Mouse (Mus musculus) stomach, postnatal 0 days (tissue): ENCODE measurements around the gene Naa60.

Experiments used
- CTCF ChIP-seq: IDR thresholded peaks from 2 replicates; pipeline ENCODE4 v1.5.1; 2016; ENCODE audit warnings: antibody characterized with exemption, low read depth, mild to moderate bottlenecking, moderate library complexity
- EP300 ChIP-seq: optimal IDR thresholded peaks from 2 replicates; pipeline ENCODE3; 2016; ENCODE audit warnings: antibody characterized with exemption

DNA sequence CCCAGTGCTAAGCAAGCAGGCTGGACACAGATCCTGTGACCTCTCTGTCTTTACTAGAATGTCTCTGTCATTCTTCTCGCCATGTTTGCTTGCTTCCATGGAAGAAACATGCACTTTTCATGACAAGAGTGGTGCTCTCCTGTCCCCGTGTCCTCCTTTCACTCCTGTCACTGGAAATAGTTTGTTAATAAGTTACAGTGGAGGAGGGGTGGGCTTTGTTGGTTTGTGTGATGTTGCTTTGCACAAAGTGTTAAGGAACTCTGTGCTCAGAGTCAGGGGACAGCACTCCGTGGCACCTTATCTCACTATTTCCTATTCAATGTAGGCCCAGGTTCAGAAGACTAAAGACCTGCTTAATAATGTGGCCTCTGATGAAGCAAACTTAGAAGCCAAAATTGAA, 51.3 kb downstream of the Naa60 start:
- TF ChIP-seq CTCF (no peak), EP300 (no peak)
